In genomic region chr12:105784196-105784999, GRCm38 (mm10) we compare ENCODE assay signal across 7 mouse cellular contexts. TPM values are rescaled to one million over a fixed set of nuclear protein-coding genes. Genes with fewer than 3 reads are reported as not detected.
DNase-seq lines count a peak whose midpoint lies in the region; ATAC-seq lines count a peak whose summit lies in the region.

Gene Papola, plus strand, starts transcription at chr12:105784694.

- H3K4me3 ChIP-seq in embryonic facial prominence, embryonic 12.5 days: peak within 1 kb of the TSS; percentile 90
- H3K4me3 ChIP-seq in limb, embryonic 11.5 days (ENCODE audit: low read depth, low read length): peak within 1 kb of the TSS; percentile 74
- H3K4me3 ChIP-seq in midbrain, embryonic 14.5 days (replicated peaks; ENCODE audit: low read depth, low read length): peak within 1 kb of the TSS; percentile 82

- H3K4me1 ChIP-seq in embryonic facial prominence, embryonic 12.5 days: peaks cover 12% of the 10 kb centered on the region
- peaks cover 3% of the 10 kb centered on the region; the same call in 1 of the 2 replicates for H3K4me1 ChIP-seq in limb, embryonic 11.5 days (ENCODE audit: control insufficient read depth, insufficient read depth, low read length)
- peaks cover 11% of the 10 kb centered on the region for H3K4me1 ChIP-seq in midbrain, embryonic 14.5 days (ENCODE audit: control insufficient read depth, insufficient read depth, low read length)

- H3K9me3 ChIP-seq in embryonic facial prominence, embryonic 12.5 days: no peaks in the 10 kb centered on the region
- no peaks in the 10 kb centered on the region for H3K9me3 ChIP-seq in limb, embryonic 11.5 days (ENCODE audit: control insufficient read depth, low read length)
- no peaks in the 10 kb centered on the region for H3K9me3 ChIP-seq in midbrain, embryonic 14.5 days (ENCODE audit: control insufficient read depth, low read length)

- H3K27ac ChIP-seq in embryonic facial prominence, embryonic 12.5 days: peak within 1 kb of the TSS; percentile 97
- H3K27ac ChIP-seq in limb, embryonic 11.5 days (replicated peaks; ENCODE audit: low read depth, low read length): peak within 1 kb of the TSS; percentile 93
- peak within 1 kb of the TSS; percentile 95 for H3K27ac ChIP-seq in midbrain, embryonic 14.5 days (replicated peaks; ENCODE audit: low read depth, low read length)

- peak within 1 kb of the TSS; percentile 84 for H3K4me2 ChIP-seq in embryonic facial prominence, embryonic 12.5 days (replicated peaks)
- peak within 1 kb of the TSS; percentile 68 for H3K4me2 ChIP-seq in limb, embryonic 11.5 days (ENCODE audit: low read depth, severe bottlenecking)
- peak within 1 kb of the TSS; percentile 59 for H3K4me2 ChIP-seq in midbrain, embryonic 14.5 days (ENCODE audit: low read length)

- under 1% methylated on average over 64 of the region's 85 CpGs for WGBS in embryonic facial prominence, embryonic 12.5 days
- WGBS in limb, embryonic 11.5 days: under 1% methylated on average over 72 of the region's 85 CpGs
- WGBS in midbrain, embryonic 14.5 days: under 1% methylated on average over 79 of the region's 85 CpGs

- H3K36me3 ChIP-seq in embryonic facial prominence, embryonic 12.5 days: no peaks in the 10 kb centered on the region
- peaks cover 3% of the 10 kb centered on the region; the same call in 1 of the 2 replicates for H3K36me3 ChIP-seq in limb, embryonic 11.5 days (ENCODE audit: control insufficient read depth, insufficient read depth, low read length)
- H3K36me3 ChIP-seq in midbrain, embryonic 14.5 days (ENCODE audit: control insufficient read depth, insufficient read depth, low read length): no peaks in the 10 kb centered on the region

- peak; percentile 87 for DNase-seq in adrenal gland, postnatal 25 days
- peak; percentile 99 for DNase-seq in heart, adult 11 months
- peak; percentile 91 for DNase-seq in kidney, adult 18-20 months
- DNase-seq in limb, embryonic 11.5 days (ENCODE audit: low spot score): peak; percentile 91
- peak; percentile 97 for DNase-seq in midbrain, embryonic 14.5 days
- peak; percentile 83 for DNase-seq in spleen, adult 18-20 months

- H3K27me3 ChIP-seq in embryonic facial prominence, embryonic 12.5 days: no peaks in the 10 kb centered on the region
- no peaks in the 10 kb centered on the region for H3K27me3 ChIP-seq in limb, embryonic 11.5 days (ENCODE audit: control insufficient read depth, insufficient read depth, low read length)
- no peaks in the 10 kb centered on the region for H3K27me3 ChIP-seq in midbrain, embryonic 14.5 days (ENCODE audit: control insufficient read depth, insufficient read depth, low read length)

- ATAC-seq in embryonic facial prominence, embryonic 12.5 days (ENCODE audit: insufficient number of reproducible peaks, insufficient read depth, low FRiP score, low TSS enrichment): peak; percentile 92
- ATAC-seq in limb, embryonic 11.5 days (ENCODE audit: insufficient number of reproducible peaks, low FRiP score, low TSS enrichment, low read depth): peak; percentile 93
- peak; percentile 94 for ATAC-seq in midbrain, embryonic 14.5 days (ENCODE audit: low FRiP score, low TSS enrichment)

- peak within 1 kb of the TSS; percentile 94 for H3K9ac ChIP-seq in embryonic facial prominence, embryonic 12.5 days
- peak within 1 kb of the TSS; percentile 96 for H3K9ac ChIP-seq in limb, embryonic 11.5 days (ENCODE audit: low read length)
- peak within 1 kb of the TSS; percentile 83 for H3K9ac ChIP-seq in midbrain, embryonic 14.5 days (replicated peaks; ENCODE audit: low read length)

RNA-seq across cellular contexts. Expression of gene Papola, which starts in this region (rescaled TPM):
- total RNA-seq in adrenal gland, postnatal 25 days (2021): 204 and 207 TPM in 2 replicates
- 265 and 284 TPM in 2 replicates for polyA plus RNA-seq in embryonic facial prominence, embryonic 12.5 days (2016; fragmentation: Nextera tagmentation; extraction: Ambion mirVana)
- 226 and 249 TPM in 2 replicates for polyA plus RNA-seq in limb, embryonic 11.5 days (2014; fragmentation: Nextera tagmentation; extraction: Ambion mirVana)
- polyA plus RNA-seq in midbrain, embryonic 14.5 days (2014; fragmentation: Nextera tagmentation; extraction: Ambion mirVana): 148 and 169 TPM in 2 replicates

Comparison
In these comparisons a context has a peak if more than half of its experiments do, and no peak if none do; other contexts are left out.
1. Peak in every context shown above with its lines: DNase-seq, ATAC-seq, H3K4me3 ChIP-seq and H3K27ac ChIP-seq.